Mouse (Mus musculus) embryonic stem cell, embryonic (primary cell): Measurements from ENCODE around the gene Gpr152.

Experiments used
- CTCF ChIA-PET, 4 experiments: fragments of 300-600 bp in 2 of 4; fragments of 350-600 bp in 2 of 4; sonication (Branson Sonifier 250); formaldehyde crosslinking; loops; one replicate each; lab custom pipeline; 2022; ENCODE audit warnings: inconsistent platforms in 2 of 4; lab: Charles Lee
- POLR2A ChIA-PET, 4 experiments: fragments of 300-600 bp in 2 of 4; fragments of 350-600 bp in 2 of 4; sonication (Branson Sonifier 250); formaldehyde crosslinking; loops; one replicate each; lab custom pipeline; 2022; ENCODE audit warnings: antibody characterized with exemption in 4 of 4, inconsistent platforms in 1 of 4; lab: Charles Lee

Gpr152 gene

GRCm38 (mm10) chr19:4131768-4132167, 7.8 kb upstream of the Gpr152 start:
- POLR2A ChIA-PET: interaction anchor here (0.5 to 2.4 kb wide), 12 partner anchors 7 to 102 kb away, joined by 3 to 9 read pairs (median 4); partner anchors contain the start of genes Gpr152 (in 1 of the 4), Pold4 (in 1 of the 4), Ppp1ca (in 1 of the 4) and Rps6kb2 (in 1 of the 4)
- CTCF ChIA-PET: interaction anchor here in 1 of 4 experiments (1.3 kb wide), 1 partner anchor 38 kb away, joined by 3 read pairs; no protein-coding TSS in a partner anchor

GRCm38 (mm10) chr19:4134354-4134753, 5.2 kb upstream of the Gpr152 start:
- POLR2A ChIA-PET: interaction anchor here (0.6 to 9.5 kb wide), 11 partner anchors 10 to 689 kb away, joined by 3 to 67 read pairs (median 3); partner anchors contain the start of genes Cdk2ap2 (in 2 of the 4), Aip (in 1 of the 4) and Rps6kb2 (in 1 of the 4)
- CTCF ChIA-PET: interaction anchor here in 1 of 4 experiments (6.1 kb wide), 1 partner anchor 8 kb away, joined by 29 read pairs; the partner anchor contains the start of gene Aip

- ChIA-PET POLR2A (interaction anchor here in 3 of 4 experiments (0.8 to 9.5 kb wide), 9 partner anchors 9 to 88 kb away, joined by 3 to 67 read pairs (median 4); partner anchors contain the start of genes Cdk2ap2 (in 2 of the 3), Aip (in 1 of the 3) and Rps6kb2 (in 1 of the 3)), CTCF (interaction anchor here in 3 of 4 experiments (0.7 to 6.1 kb wide), 6 partner anchors 9 to 732 kb away, joined by 3 to 29 read pairs (median 4); partner anchors contain the start of genes Aip (in 1 of the 3), Gm49405 (in 1 of the 3) and Nudt8 (in 1 of the 3))
Measured at GRCm38 (mm10) chr19:4135229-4135962, 4.2 kb upstream of the Gpr152 start.

GRCm38 (mm10) chr19:4135963-4136345, 3.6 kb upstream of the Gpr152 start:
- ChIA-PET POLR2A (interaction anchor here in 2 of 4 experiments (1.3 to 9.5 kb wide), 4 partner anchors 11 to 39 kb away, joined by 3 to 67 read pairs (median 4); partner anchors contain the start of genes Aip (in 1 of the 2) and Cdk2ap2 (in 1 of the 2)), CTCF (interaction anchor here in 3 of 4 experiments (0.7 to 6.1 kb wide), 6 partner anchors 10 to 732 kb away, joined by 3 to 29 read pairs (median 4); partner anchors contain the start of genes Aip (in 1 of the 3), Gm49405 (in 1 of the 3) and Nudt8 (in 1 of the 3))

GRCm38 (mm10) chr19:4136463-4136862, 3.1 kb upstream of the Gpr152 start:
- CTCF ChIA-PET: interaction anchor here in 3 of 4 experiments (0.6 to 6.1 kb wide), 7 partner anchors 10 to 731 kb away, joined by 3 to 29 read pairs (median 4); partner anchors contain the start of genes Aip (in 1 of the 3), Gm49405 (in 1 of the 3) and Nudt8 (in 1 of the 3)

GRCm38 (mm10) chr19:4137913-4138312, 1.7 kb upstream of the Gpr152 start:
- ChIA-PET CTCF (interaction anchor here in 3 of 4 experiments (0.6 to 6.1 kb wide), 14 partner anchors 12 to 913 kb away, joined by 3 to 29 read pairs (median 4); partner anchors contain the start of genes Ndufv1 (in 2 of the 3), Aip (in 1 of the 3), Cdk2ap2 (in 1 of the 3) and Kdm2a (in 1 of the 3)), POLR2A (interaction anchor here (0.7 to 9.5 kb wide), 21 partner anchors 9 to 351 kb away, joined by 3 to 67 read pairs (median 5); partner anchors contain the start of genes Cdk2ap2 (in 2 of the 4), Rps6kb2 (in 2 of the 4), Aip (in 1 of the 4) and Rad9a (in 1 of the 4))

More at GRCm38 (mm10) chr19:4136463-4136862, 3.1 kb upstream of the Gpr152 start:
- POLR2A ChIA-PET: interaction anchor here in 2 of 4 experiments (0.8 to 9.5 kb wide), 10 partner anchors 11 to 79 kb away, joined by 3 to 67 read pairs (median 4); partner anchors contain the start of genes Aip (in 1 of the 2), Cdk2ap2 (in 1 of the 2) and Rad9a (in 1 of the 2)

GRCm38 (mm10) chr19:4140147-4140546, 560 bp downstream of the Gpr152 start:
- POLR2A ChIA-PET: interaction anchor here (0.7 to 9.5 kb wide), 12 partner anchors 9 to 83 kb away, joined by 3 to 67 read pairs (median 4); partner anchors contain the start of genes Rps6kb2 (in 2 of the 4) and Aip (in 1 of the 4)
- CTCF ChIA-PET: interaction anchor here in 3 of 4 experiments (0.6 to 6.1 kb wide), 3 partner anchors 14 to 16 kb away, joined by 3 to 29 read pairs (median 13); partner anchors contain the start of gene Aip (in 1 of the 3)

- ChIA-PET CTCF (interaction anchor here in 1 of 4 experiments (0.6 to 0.8 kb wide), 2 partner anchors 17 to 18 kb away, joined by 3 to 4 read pairs; partner anchors contain the start of gene Aip), POLR2A (interaction anchor here (0.6 to 9.5 kb wide), 10 partner anchors 8 to 130 kb away, joined by 3 to 67 read pairs (median 4); partner anchors contain the start of genes Aip (in 1 of the 4) and Ndufv1 (in 1 of the 4))
Measured at GRCm38 (mm10) chr19:4142416-4143173, 3.0 kb downstream of the Gpr152 start.

GRCm38 (mm10) chr19:4143759-4144268, 4.2 kb downstream of the Gpr152 start, which contains the start of gene Cabp4:
TSS of gene Cabp4 (minus strand) at chr19:4144033.
- CTCF ChIA-PET: no interaction called here
- POLR2A ChIA-PET: interaction anchor here in 2 of 4 experiments (1.0 to 9.5 kb wide), 5 partner anchors 11 to 88 kb away, joined by 3 to 67 read pairs (median 3); partner anchors contain the start of genes Aip (in 1 of the 2), Carns1 (in 1 of the 2) and Cdk2ap2 (in 1 of the 2)

GRCm38 (mm10) chr19:4144550-4145498, 5.2 kb downstream of the Gpr152 start:
- POLR2A ChIA-PET: interaction anchor here in 2 of 4 experiments (0.6 to 1.7 kb wide), 11 partner anchors 9 to 89 kb away, joined by 3 to 5 read pairs (median 3); partner anchors contain the start of genes Aip (in 1 of the 2), Carns1 (in 1 of the 2), Cdk2ap2 (in 1 of the 2) and Ptprcap (in 1 of the 2)
- CTCF ChIA-PET: interaction anchor here in 2 of 4 experiments (0.6 to 0.8 kb wide), 2 partner anchors 84 to 176 kb away, joined by 3 read pairs; no protein-coding TSS in a partner anchor

GRCm38 (mm10) chr19:4145936-4146335, 6.3 kb downstream of the Gpr152 start:
- ChIA-PET POLR2A (interaction anchor here in 3 of 4 experiments (0.5 to 1.9 kb wide), 5 partner anchors 11 to 49 kb away, joined by 3 to 5 read pairs (median 5); partner anchors contain the start of genes Aip (in 1 of the 3) and Cdk2ap2 (in 1 of the 3)), CTCF (no interaction called here)

- POLR2A ChIA-PET: interaction anchor here in 3 of 4 experiments (0.6 to 1.9 kb wide), 12 partner anchors 8 to 49 kb away, joined by 3 to 7 read pairs (median 5); partner anchors contain the start of genes Cdk2ap2 (in 2 of the 3) and Ppp1ca (in 2 of the 3)
- CTCF ChIA-PET: interaction anchor here in 3 of 4 experiments (0.6 to 1.1 kb wide), 3 partner anchors 21 to 428 kb away, joined by 3 read pairs; no protein-coding TSS in a partner anchor
Measured at GRCm38 (mm10) chr19:4146366-4147021, 6.9 kb downstream of the Gpr152 start.

- ChIA-PET POLR2A (interaction anchor here (0.6 to 1.9 kb wide), 15 partner anchors 9 to 100 kb away, joined by 3 to 7 read pairs (median 4); partner anchors contain the start of genes Cdk2ap2 (in 2 of the 4) and Ppp1ca (in 2 of the 4)), CTCF (interaction anchor here in 3 of 4 experiments (0.6 to 1.1 kb wide), 3 partner anchors 22 to 428 kb away, joined by 3 read pairs; no protein-coding TSS in a partner anchor)
Measured at GRCm38 (mm10) chr19:4147022-4147405, 7.4 kb downstream of the Gpr152 start.
